Mouse (Mus musculus) right cerebral cortex, adult 2 months (tissue): ENCODE data around the gene Fbn1.
"Not testable (repeated sequence)": the region's sequence is repeated elsewhere in the genome, so short reads cannot be mapped to it uniquely, and the experiment has no call there.

Source experiments
- DNase-seq, 2 experiments: peaks; one replicate each; pipeline ENCODE4 v3.0.0; 2021 to 2022; ENCODE audit warnings: low spot score in 2 of 2

The Fbn1 gene

GRCm38 (mm10) chr2:125293969-125294491, 213.8 kb downstream of the Fbn1 start:
- DNase-seq = no peak

GRCm38 (mm10) chr2:125292616-125293015, 215.2 kb downstream of the Fbn1 start:
- no peak for DNase-seq

DNA sequence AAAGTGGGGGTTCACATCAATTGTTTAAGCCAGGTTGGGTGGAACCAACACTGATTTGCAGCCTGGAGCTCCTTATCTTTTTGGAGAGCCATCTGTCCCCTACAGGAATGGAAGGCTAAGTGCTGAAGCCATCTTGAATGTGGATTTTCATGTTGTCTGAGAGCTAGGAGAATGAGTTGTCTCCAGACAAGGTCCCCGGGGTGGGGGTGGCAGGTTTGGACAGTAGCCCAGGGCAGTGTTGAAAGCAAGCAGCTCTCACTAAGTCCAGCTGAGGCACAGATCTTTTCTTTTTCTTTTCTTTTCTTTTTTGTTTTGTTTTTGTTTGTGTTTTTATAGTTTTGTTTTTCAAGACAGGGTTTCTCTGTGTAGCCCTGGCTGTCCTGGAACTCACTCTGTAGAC, 216.7 kb downstream of the Fbn1 start:
- no peak for DNase-seq

GRCm38 (mm10) chr2:125290197-125290965, 217.4 kb downstream of the Fbn1 start:
- DNase-seq = no peak

DNA sequence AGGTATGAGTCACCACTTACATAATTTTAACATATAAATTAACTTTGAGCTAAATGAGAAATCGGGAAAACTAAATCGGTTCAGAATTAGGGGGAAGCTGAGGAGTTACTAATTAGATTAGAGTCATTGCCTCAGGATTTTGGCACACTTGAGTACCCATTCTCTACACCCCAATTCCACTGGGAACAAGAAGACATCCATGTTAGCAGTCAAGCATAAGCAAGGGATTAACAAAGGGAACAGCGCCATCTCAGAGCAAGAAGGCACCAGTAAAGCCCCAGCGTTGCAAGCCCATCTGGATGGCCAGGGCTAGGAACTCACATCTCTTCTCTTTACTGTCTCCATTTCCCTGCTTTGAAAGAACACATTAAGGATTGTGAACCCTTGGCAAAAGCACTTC, 222.0 kb downstream of the Fbn1 start:
- DNase-seq = no peak

- DNase-seq = no peak
Measured at GRCm38 (mm10) chr2:125282334-125283206, 225.2 kb downstream of the Fbn1 start.

GRCm38 (mm10) chr2:125279995-125280394, 227.8 kb downstream of the Fbn1 start:
- DNase-seq = not testable (repeated sequence)

DNA sequence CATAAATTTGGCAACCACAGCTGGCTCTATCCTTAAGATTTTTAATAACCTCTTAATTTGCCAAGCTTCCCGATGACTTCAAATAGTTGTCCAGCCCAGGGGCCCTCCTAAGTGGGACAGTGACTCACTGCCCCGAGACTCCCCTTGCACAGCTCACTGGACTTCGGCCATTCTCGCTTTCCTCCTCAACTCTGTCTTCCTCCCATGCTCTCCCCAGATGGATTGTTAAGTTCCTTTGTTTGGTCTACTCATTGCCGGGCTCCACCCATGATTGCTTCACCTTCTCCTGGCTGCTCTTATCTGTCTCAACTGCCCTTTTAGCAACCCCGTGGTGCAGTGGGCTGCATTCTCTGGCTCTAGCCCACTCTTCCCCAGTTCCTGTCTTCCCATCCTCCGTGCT, 229.3 kb downstream of the Fbn1 start:
- DNase-seq = no peak

- DNase-seq = no peak
Measured at GRCm38 (mm10) chr2:125276692-125277091, 231.1 kb downstream of the Fbn1 start.

GRCm38 (mm10) chr2:125275617-125276016, 232.2 kb downstream of the Fbn1 start:
- no peak for DNase-seq

GRCm38 (mm10) chr2:125268876-125269275, 238.9 kb downstream of the Fbn1 start:
- no peak for DNase-seq

DNA sequence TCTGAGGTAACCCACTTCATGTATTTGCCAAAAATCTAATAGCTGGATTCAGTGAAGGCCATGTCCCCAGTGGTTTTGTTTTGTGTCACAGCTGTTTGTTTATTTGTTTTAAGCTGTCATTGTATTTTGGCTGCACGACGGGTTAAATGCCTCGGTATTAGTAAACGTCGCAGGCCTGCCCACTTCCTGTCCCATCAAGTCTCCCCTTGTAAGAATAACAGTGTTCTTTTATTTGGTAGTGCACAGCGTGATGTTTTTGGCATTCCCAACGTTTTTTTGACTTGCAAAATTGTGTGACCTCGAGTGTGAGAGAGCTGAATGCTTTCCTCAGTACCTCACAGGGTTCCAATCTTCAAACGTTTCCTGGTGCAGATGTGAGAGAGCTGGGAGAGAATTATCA, 244.0 kb downstream of the Fbn1 start:
- no peak for DNase-seq

- DNase-seq = no peak
Measured at GRCm38 (mm10) chr2:125263056-125263455, 244.7 kb downstream of the Fbn1 start.

GRCm38 (mm10) chr2:125260326-125260725, 247.5 kb downstream of the Fbn1 start:
- DNase-seq = no peak

DNA sequence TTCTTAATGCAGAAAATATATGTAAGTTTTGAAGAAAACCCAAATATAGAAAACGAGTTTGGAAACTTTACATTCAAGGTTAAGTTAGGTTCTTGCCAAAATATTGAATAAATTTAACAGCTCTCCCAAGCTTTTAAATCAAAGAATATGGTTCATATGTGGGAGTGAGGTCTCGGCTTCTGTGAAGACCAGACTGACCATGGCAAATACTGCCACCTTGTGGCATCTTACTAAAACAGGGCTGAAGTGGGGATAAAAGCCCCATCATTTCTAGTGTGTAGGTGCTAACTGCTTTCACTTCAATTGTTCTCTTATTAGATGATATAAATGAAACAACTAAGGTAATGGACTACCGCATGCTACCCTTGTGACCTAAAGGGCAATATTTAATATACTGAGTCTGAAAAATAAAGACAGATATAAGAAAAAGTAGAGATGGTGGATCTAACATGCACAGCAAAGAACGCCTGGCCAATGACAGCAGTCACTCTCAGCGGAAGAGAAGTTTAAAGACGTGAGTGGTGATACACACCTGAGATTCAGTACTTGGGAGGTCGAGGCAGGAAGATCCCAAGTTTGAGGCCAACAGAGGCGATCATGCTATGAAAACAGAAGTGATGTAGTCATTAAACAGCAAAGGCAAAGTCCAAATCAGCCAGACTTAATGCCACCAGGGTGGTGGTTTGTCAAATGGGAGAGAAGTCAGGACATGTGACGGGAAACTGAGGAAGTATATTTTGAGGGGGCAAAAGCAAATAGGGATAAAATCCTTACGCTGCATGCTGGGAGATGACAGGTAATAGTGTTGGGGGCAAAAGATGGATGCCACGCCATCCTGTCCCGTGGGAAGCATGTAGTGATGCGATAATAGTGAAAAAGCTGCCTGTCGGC, 248.3 kb downstream of the Fbn1 start:
- DNase-seq = no peak

DNA sequence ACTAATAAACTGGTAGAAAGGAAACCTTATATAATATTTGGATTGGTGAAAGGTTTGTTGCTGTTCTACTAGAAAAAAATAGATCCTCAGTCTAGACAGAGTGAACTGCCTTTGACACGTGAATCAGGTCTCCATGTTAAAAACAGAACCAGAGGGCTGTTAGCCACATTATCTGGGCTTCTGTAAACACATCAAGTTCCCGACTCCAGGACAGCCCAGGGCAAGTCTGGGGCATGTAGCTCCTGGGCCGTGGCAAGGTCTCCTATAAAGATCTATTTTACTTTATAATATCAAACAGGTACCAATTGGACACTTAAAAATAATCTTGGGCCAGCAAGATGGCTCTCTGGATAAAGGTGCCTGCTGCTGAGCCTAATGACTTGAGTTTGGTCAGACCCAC, 251.9 kb downstream of the Fbn1 start:
- no peak for DNase-seq

DNA sequence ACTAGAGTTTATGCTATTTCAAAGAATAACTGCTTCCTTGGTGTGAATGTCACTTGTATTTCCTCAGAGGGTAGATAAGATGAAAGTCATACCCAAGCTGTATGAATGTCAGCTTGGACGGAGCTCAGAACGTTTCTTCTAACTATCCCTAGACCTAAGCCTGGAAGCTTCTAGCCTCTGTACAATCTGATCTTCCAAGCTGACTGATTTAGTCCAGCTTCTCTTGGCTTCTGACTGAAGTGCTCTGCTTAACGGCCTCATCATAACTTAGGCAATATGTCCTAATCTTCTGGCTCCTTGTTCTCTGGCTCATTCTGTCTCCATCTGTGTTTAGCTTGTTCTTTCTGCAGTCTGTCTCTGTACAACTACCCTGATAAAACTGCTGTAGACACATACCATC, 253.2 kb downstream of the Fbn1 start:
- no peak for DNase-seq

DNA sequence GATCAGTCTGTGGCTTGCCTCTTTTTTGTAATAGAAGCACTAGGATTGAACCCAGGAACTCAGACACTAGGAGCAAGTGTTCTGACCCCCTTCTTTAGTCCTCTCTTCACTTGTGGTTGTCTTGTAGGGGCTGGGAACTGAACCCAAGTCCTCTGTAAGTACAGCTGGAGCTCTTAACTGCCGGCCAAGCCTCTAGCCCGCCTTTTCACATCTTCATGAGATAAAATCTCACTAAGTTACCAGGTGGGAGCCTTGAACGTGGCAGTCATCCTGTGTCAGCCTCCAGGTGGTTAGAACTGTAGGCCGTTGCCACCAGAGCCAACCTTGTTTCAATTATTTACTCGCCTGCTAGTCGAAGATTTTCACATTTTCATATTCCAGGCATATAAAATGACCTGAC, 254.1 kb downstream of the Fbn1 start:
- DNase-seq = no peak

- DNase-seq = peak; percentile 59 to 70
Measured at GRCm38 (mm10) chr2:125252275-125252674, 255.5 kb downstream of the Fbn1 start.

GRCm38 (mm10) chr2:125251781-125252180, 256.0 kb downstream of the Fbn1 start:
- DNase-seq = no peak
